Mouse (Mus musculus): Measurements from ENCODE around the gene Cdh13. TPM values are rescaled to one million over a fixed set of nuclear protein-coding genes. Genes with fewer than 3 reads are reported as not detected.
A peak's percentile ranks its signal among the peaks of the same experiment; 100 is the strongest.

The Cdh13 gene
- polyA plus RNA-seq, 1 experiment from 2014 or later: 33.5 TPM

DNA sequence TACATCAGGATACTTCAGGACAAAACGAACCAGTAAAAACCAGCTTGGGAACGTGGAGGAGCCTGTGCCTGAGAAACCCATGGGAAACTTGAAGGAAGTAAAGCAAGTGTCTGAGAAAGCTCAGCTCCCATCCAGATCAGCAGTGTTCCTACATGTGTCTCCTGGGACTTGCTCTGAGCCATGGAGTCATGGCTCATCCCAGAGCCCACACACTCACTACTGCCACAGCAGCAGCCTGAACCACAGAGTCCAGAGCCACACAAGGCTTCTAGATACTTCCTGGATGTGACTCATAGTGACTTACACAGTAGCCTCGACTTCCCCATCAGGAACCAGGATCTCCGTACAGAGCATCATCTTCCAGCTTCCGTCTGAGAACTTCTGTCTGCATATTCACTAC lies 153.2 kb downstream of the Cdh13 start:
- Histone ChIP-seq H3K9me3 (no peaks in the 10 kb centered on the region), H3K4me1 (peaks cover 6% of the 10 kb centered on the region; the same call in 1 of the 2 replicates), H3K9ac (no peak overlapping the region), H3K36me3 (no peaks in the 10 kb centered on the region), H3K27me3 (replicated peaks) (no peaks in the 10 kb centered on the region), H3K4me3 (no peak overlapping the region), H3K27ac (no peak overlapping the region), H3K4me2 (replicated peaks) (no peak overlapping the region)
- WGBS: 87% methylated on average over 5 of the region's 5 CpGs
- ATAC-seq (ENCODE audit: low FRiP score, low read depth): no peak

DNA sequence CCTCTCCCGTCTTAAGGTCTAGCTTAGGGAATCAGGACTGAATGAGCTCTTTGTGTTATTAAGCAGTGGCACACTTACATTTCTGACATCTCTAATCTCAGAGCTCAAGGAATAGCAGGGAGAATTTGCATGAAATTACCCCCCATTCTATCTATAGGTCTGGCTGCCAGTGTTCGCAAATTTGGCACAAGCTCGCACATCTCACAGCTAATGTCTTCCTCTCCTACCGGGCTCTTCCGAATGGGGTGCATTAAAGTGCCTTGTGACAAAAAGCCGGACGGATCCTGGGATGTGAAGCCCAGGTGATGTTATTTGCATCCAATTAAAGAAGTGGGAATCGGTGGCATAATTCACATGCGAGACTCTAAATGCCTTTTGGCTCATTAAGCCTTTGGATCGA lies 153.6 kb downstream of the Cdh13 start:
- 72% methylated on average over 10 of the region's 10 CpGs for WGBS
- no peak for ATAC-seq (ENCODE audit: low FRiP score, low read depth)
- H3K4me2 ChIP-seq (replicated peaks): no peak overlapping the region

DNA sequence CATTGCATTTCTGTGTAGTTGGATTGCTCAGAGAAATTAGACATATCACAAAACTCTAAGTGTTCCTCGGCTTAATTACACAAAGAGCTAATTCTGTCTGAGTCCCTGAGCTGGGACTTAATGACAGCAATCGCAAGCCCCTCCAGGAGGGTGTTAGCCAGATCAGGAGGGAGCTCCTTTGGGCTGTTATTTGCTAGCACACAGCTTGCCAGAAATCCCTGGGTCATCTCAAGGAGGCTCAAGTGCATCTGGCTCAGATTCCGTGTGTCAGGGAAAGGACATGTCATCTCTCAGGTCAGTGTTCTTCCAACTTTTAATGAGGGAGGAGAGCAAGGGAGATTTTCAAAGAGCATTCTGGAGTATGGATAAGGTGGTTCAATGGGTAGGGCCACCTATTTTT lies 154.3 kb downstream of the Cdh13 start:
- ATAC-seq (ENCODE audit: low FRiP score, low read depth): no peak
- Histone ChIP-seq H3K4me3 (no peak overlapping the region), H3K27me3 (replicated peaks) (no peaks in the 10 kb centered on the region), H3K27ac (no peak overlapping the region), H3K9ac (no peak overlapping the region), H3K36me3 (no peaks in the 10 kb centered on the region), H3K9me3 (no peaks in the 10 kb centered on the region), H3K4me2 (replicated peaks) (no peak overlapping the region), H3K4me1 (peaks cover 6% of the 10 kb centered on the region; the same call in 1 of the 2 replicates)
- 49% methylated on average over 3 of the region's 3 CpGs for WGBS

More for the DNA sequence above, 153.6 kb downstream of the Cdh13 start:
- peaks cover 6% of the 10 kb centered on the region; the same call in 1 of the 2 replicates for H3K4me1 ChIP-seq
- H3K4me3 ChIP-seq: no peak overlapping the region
- no peaks in the 10 kb centered on the region for H3K9me3 ChIP-seq
- no peaks in the 10 kb centered on the region for H3K27me3 ChIP-seq (replicated peaks)
- no peaks in the 10 kb centered on the region for H3K36me3 ChIP-seq
- H3K27ac ChIP-seq: no peak overlapping the region
- H3K9ac ChIP-seq: no peak overlapping the region

DNA sequence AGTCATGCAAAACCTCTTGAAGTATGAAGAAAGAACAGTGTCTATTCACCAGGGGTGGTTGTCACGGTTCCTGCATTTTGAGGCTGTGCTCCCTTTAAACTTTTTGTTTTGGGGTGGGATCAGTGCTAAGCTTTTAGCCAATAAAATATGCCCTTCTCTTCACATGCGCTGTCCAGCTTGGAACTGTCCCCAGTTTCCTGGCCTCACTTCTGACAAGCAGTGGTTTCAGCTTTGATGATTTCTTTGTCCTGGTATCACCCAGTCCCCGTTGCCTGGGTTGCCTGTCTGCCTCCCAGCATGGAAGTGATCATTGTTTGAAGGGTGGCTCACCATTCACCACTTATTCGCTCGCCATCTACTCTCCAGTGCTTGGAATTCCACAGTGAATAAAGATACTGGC lies 156.3 kb downstream of the Cdh13 start:
- no peaks in the 10 kb centered on the region for H3K27me3 ChIP-seq (replicated peaks)
- ATAC-seq (ENCODE audit: low FRiP score, low read depth): no peak
- no peaks in the 10 kb centered on the region for H3K36me3 ChIP-seq
- H3K4me2 ChIP-seq (replicated peaks): no peak overlapping the region
- no peaks in the 10 kb centered on the region for H3K9me3 ChIP-seq
- no peak overlapping the region for H3K4me3 ChIP-seq
- no peaks in the 10 kb centered on the region for H3K4me1 ChIP-seq
- 56% methylated on average over 5 of the region's 5 CpGs for WGBS
- H3K27ac ChIP-seq: no peak overlapping the region
- H3K9ac ChIP-seq: no peak overlapping the region

DNA sequence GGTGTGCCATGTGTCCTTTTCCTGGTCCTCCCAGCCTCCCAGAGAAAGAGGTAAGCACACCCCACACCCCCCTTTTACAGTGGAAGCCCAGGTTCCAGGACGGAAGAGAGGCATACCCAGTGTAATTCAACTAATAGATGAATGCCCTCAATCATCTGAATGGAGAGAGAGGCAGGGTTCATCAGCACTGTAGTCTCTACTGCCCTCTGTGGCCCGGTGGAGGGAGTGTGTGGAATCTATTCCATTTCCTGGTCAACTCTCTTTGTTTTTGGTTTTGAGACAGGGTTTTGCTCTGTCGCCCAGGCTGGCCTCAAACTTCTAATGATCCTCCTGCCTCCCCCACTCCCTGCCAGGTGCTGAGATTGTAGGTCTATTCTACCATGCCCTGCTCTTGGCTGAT lies 159.8 kb downstream of the Cdh13 start:
- ATAC-seq (ENCODE audit: low FRiP score, low read depth): no peak
- H3K36me3 ChIP-seq: no peaks in the 10 kb centered on the region
- no peak overlapping the region for H3K4me3 ChIP-seq
- H3K27ac ChIP-seq: no peak overlapping the region
- H3K4me1 ChIP-seq: no peaks in the 10 kb centered on the region
- WGBS: 63% methylated on average over 3 of the region's 3 CpGs
- no peaks in the 10 kb centered on the region for H3K27me3 ChIP-seq (replicated peaks)
- H3K4me2 ChIP-seq (replicated peaks): no peak overlapping the region
- H3K9me3 ChIP-seq: no peaks in the 10 kb centered on the region
- no peak overlapping the region for H3K9ac ChIP-seq

DNA sequence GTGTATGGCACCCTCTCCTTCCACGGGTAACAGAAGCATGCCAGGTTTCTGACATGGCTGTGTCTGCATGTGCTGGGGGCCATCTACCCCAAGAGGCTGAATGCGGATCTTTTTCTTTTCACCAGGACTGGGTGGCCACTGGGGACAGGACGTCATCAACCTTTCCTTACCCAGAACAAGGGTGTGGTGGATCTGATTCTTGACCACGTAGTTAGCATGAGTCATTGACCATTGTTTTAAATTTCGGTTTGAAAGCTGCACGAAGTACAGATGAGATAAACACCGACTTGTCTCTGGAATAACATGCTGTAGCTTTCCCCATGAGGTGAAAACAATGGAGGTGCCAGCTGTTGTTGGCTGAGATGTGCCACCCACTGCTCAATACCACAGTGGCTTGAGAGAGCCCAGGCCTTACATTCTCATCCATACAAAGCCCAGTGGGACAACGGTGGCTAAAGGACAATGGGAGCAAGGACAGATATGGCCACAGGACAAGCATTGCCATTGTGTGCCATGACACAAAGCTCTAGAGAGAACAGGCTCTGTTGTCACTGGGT lies 161.2 kb downstream of the Cdh13 start:
- Histone ChIP-seq H3K4me1 (no peaks in the 10 kb centered on the region), H3K27me3 (replicated peaks) (no peaks in the 10 kb centered on the region), H3K4me3 (no peak overlapping the region), H3K4me2 (replicated peaks) (no peak overlapping the region), H3K9me3 (no peaks in the 10 kb centered on the region), H3K36me3 (no peaks in the 10 kb centered on the region), H3K9ac (no peak overlapping the region), H3K27ac (no peak overlapping the region)
- WGBS: 88% methylated on average over 8 of the region's 8 CpGs
- no peak for ATAC-seq (ENCODE audit: low FRiP score, low read depth)

DNA sequence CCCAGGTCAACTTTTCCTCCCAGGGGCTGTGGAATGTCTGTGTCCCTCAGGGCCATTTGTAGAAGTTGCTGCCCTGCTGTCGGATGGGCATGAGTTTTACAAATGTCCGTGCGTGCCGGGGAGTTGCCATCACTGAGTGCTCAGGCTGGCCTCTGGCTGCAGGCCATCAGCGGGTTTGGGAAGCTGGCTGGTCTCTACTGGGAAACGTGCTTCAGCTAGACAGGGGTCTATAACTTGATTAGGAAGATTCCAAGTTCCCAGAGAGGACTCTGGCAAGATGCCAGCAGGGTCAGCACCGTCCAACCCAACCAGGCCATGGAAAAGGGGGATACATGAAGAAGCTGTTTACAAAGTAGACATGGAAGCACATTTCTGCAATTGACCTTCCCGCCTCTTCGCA lies 163.0 kb downstream of the Cdh13 start:
- Histone ChIP-seq H3K9ac (no peak overlapping the region), H3K4me1 (no peaks in the 10 kb centered on the region), H3K4me2 (replicated peaks) (no peak overlapping the region), H3K27me3 (replicated peaks) (no peaks in the 10 kb centered on the region), H3K9me3 (no peaks in the 10 kb centered on the region), H3K27ac (no peak overlapping the region), H3K36me3 (no peaks in the 10 kb centered on the region), H3K4me3 (no peak overlapping the region)
- no peak for ATAC-seq (ENCODE audit: low FRiP score, low read depth)
- WGBS: 86% methylated on average over 9 of the region's 9 CpGs

DNA sequence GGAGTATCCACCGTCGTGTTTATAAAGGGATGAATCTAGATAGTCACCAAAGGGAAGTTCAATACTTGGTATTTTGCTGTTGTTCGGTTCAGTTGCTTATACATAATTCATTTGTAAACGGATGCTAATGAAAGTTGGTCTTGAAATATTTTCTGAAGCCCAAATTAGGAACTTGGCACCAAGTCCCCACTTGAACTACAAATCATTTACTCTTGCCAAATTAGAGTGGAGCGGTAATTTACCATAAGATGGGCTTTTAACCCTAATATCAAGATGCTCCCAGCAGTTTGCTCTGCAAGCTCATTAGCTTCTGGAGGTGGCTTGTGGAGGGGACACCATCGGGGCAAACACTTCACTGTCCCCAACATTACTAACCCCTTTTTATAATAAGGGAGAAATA lies 164.5 kb downstream of the Cdh13 start:
- Histone ChIP-seq H3K27ac (no peak overlapping the region), H3K4me3 (no peak overlapping the region), H3K27me3 (replicated peaks) (no peaks in the 10 kb centered on the region), H3K4me1 (no peaks in the 10 kb centered on the region), H3K9me3 (no peaks in the 10 kb centered on the region), H3K4me2 (replicated peaks) (no peak overlapping the region), H3K36me3 (no peaks in the 10 kb centered on the region), H3K9ac (no peak overlapping the region)
- WGBS: 92% methylated on average over 6 of the region's 6 CpGs
- ATAC-seq (ENCODE audit: low FRiP score, low read depth): no peak

DNA sequence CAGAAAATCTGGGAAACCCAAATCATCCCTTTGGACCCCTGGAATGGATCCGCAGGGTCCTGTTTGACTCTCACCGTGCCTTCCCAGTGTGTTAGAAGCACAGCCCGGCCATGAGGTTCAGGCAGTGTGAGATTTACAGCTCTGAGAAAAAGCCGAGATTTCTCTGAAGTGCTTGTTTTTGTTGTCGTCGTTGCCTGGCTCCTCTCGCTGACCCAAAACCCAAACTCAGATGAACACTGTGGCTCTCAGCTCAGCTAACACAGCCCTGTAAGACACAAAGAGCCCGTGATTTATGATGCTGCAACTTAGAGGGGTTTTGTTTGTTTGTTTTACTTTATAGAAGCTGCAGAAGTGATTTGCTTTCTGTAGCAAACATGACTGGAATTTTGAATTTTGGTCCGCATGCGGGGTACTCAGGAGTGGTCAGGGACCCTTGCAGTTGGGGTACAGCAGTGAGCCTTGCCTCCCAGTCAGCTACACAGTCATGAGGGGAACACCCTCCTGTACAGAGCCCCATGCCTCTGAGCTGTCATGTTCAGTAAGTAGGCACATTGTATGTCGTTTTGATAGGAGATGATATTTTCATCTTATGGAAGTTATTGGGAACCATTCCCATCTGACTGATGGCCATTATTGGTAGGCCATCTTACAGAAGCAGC lies 169.0 kb downstream of the Cdh13 start:
- WGBS: 32% methylated on average over 11 of the region's 11 CpGs
- peak; percentile 78 for ATAC-seq (ENCODE audit: low FRiP score, low read depth)
- Histone ChIP-seq H3K4me3 (no peak overlapping the region), H3K4me1 (no peaks in the 10 kb centered on the region), H3K27ac (no peak overlapping the region), H3K27me3 (replicated peaks) (no peaks in the 10 kb centered on the region), H3K4me2 (replicated peaks) (no peak overlapping the region), H3K36me3 (no peaks in the 10 kb centered on the region), H3K9me3 (no peaks in the 10 kb centered on the region), H3K9ac (no peak overlapping the region)

DNA sequence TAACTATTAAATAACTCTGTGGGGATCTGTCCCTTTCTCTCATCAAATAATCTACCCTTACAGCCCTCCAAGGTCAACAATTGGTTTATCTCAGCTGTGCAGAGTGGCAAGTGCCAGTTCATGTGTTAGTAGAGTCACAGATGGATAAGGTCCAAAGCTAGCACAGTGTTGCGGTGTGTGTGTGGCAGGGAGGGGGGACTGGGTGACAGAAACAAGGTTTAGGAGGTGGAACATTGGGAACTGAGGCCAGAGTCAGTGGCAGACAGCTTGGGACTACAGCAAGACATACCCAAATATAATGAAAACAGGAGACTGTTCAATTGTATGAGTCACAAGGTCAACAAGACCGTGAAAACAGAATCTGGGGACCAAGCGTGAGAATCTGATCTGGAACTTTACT lies 171.7 kb downstream of the Cdh13 start:
- H3K9ac ChIP-seq: no peak overlapping the region
- no peaks in the 10 kb centered on the region for H3K9me3 ChIP-seq
- ATAC-seq (ENCODE audit: low FRiP score, low read depth): no peak
- H3K27me3 ChIP-seq (replicated peaks): no peaks in the 10 kb centered on the region
- H3K4me2 ChIP-seq (replicated peaks): no peak overlapping the region
- no peak overlapping the region for H3K27ac ChIP-seq
- 52% methylated on average over 3 of the region's 3 CpGs for WGBS
- no peak overlapping the region for H3K4me3 ChIP-seq
- no peaks in the 10 kb centered on the region for H3K36me3 ChIP-seq
- no peaks in the 10 kb centered on the region for H3K4me1 ChIP-seq

DNA sequence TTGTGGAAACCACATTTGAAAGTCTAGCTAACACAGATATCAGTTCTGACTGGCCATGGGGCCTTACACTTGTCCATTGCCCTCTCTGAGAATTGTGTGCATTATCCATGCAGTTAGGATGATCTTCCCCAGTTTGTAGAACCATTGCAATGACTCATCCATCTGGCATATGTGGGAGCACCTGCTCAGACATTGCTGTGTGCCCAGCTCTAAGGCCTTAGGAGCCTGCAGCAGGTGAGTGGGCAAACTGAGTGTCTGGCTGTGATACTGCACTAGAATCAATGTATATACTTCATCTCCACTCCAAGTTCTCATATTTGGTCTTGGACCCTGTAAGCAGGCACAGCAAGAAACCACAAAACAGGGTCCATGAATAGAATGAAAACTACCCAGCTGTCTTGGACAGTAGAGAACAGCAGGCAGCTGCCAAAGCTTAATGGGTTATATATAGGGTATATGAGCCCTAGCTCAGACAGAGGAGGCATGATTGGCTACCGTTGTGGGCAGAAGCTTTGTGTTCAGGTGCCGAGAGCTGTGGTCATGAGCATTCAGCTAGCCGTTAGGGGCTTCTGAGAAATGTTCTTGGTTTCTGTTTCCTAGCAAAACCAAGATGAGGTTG lies 181.9 kb downstream of the Cdh13 start:
- Histone ChIP-seq H3K27ac (no peak overlapping the region), H3K4me1 (0 out of 2 replicates have a peak, but pooled peaks cover 2% of the 10 kb centered on the region), H3K9ac (no peak overlapping the region), H3K4me2 (replicated peaks) (no peak overlapping the region), H3K4me3 (no peak overlapping the region), H3K36me3 (no peaks in the 10 kb centered on the region), H3K9me3 (no peaks in the 10 kb centered on the region), H3K27me3 (replicated peaks) (no peaks in the 10 kb centered on the region)
- WGBS: 85% methylated on average over 3 of the region's 3 CpGs
- ATAC-seq (ENCODE audit: low FRiP score, low read depth): no peak

DNA sequence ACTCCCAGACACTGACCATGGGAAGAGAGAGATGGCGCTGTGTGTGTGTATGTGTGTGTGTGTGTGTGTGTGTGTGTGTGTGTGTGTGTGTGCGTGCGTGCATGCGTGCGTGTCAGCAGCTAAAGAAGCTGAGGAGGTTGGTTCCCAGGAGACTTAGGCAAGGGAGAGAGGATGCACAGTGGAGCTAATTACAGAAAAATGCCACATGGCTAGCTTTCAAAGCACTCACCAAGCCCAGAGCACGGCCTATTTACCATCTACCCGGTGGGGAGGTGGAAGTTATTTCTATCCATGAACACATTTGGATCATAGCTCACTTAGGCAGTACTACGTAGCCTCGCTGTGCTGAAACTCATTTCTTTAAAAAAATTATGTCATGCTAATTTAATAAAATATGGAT lies 194.1 kb downstream of the Cdh13 start:
- no peak overlapping the region for H3K9ac ChIP-seq
- WGBS: 80% methylated on average over 9 of the region's 9 CpGs
- no peak overlapping the region for H3K4me3 ChIP-seq
- H3K27ac ChIP-seq: no peak overlapping the region
- no peaks in the 10 kb centered on the region for H3K27me3 ChIP-seq (replicated peaks)
- H3K4me1 ChIP-seq: no peaks in the 10 kb centered on the region
- no peak overlapping the region for H3K4me2 ChIP-seq (replicated peaks)
- H3K9me3 ChIP-seq: no peaks in the 10 kb centered on the region
- no peaks in the 10 kb centered on the region for H3K36me3 ChIP-seq
- ATAC-seq (ENCODE audit: low FRiP score, low read depth): no peak

DNA sequence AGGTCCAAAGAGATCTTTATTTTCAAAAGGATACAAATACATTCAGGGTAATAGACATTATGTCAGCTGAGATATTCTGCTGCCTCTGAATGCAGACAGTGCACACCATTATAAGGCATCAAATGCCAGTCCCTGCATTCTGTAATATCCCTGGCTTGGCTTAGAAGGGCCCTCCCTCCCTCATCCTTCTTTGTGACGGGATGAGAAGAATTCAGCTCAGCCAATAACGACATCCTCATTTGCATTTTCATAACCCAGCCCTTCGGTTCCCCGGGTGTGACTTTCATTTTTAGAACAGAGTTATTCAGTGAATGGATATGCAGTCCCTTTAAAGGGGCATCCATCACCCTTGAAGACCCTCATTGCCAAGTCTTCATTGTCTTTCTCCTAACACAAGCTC lies 205.2 kb downstream of the Cdh13 start:
- Histone ChIP-seq H3K4me2 (replicated peaks) (no peak overlapping the region), H3K4me3 (no peak overlapping the region), H3K9ac (no peak overlapping the region), H3K27ac (no peak overlapping the region), H3K4me1 (no peaks in the 10 kb centered on the region), H3K9me3 (no peaks in the 10 kb centered on the region), H3K27me3 (replicated peaks) (no peaks in the 10 kb centered on the region), H3K36me3 (no peaks in the 10 kb centered on the region)
- no peak for ATAC-seq (ENCODE audit: low FRiP score, low read depth)
- WGBS: 42% methylated on average over 4 of the region's 4 CpGs
